Mouse (Mus musculus): ENCODE data around the gene Gbp3. TPM values are rescaled to one million over a fixed set of nuclear protein-coding genes. Genes with fewer than 3 reads are reported as not detected.

Gbp3 gene
- polyA plus RNA-seq, 1 experiment from 2014 or later: 1.8 TPM

DNA sequence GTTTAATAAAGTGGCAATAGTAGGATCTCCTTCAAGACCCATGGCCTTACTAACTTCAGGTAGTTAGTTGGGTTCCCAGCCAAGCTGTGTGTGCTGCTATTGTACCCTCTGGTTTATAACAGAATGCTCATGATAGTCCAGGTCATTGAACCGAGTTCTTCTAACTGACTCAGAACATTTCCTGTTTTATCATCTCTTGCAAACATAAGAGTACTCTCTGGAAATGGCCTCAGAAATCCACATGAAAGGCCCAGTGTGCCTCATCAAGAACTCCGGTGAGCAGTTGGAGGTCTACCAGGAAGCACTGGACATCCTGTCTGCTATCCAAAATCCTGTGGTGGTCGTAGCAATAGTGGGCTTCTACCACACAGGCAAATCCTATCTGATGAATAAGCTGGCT, 38.1 kb downstream of the Gbp3 start:
- H3K27ac ChIP-seq (ENCODE audit: low read depth): no peak overlapping the region
- WGBS: 80% methylated on average over 3 of the region's 3 CpGs
- no peak overlapping the region for H3K9ac ChIP-seq (ENCODE audit: low read length)
- H3K4me1 ChIP-seq (replicated peaks; ENCODE audit: control insufficient read depth, insufficient read depth, low read length): no peaks in the 10 kb centered on the region
- ATAC-seq (replicated peaks; ENCODE audit: low FRiP score, low TSS enrichment, low read depth): no peak
- no peak for DNase-seq (ENCODE audit: low spot score)
- H3K4me3 ChIP-seq (ENCODE audit: low read depth, low read length): no peak overlapping the region
- no peaks in the 10 kb centered on the region for H3K36me3 ChIP-seq (ENCODE audit: control insufficient read depth, insufficient read depth, low read length)
- no peak overlapping the region for H3K4me2 ChIP-seq (ENCODE audit: low read length)
- no peaks in the 10 kb centered on the region for H3K27me3 ChIP-seq (replicated peaks; ENCODE audit: control insufficient read depth, insufficient read depth, low read length)
- no peaks in the 10 kb centered on the region for H3K9me3 ChIP-seq (ENCODE audit: control insufficient read depth, low read length)

DNA sequence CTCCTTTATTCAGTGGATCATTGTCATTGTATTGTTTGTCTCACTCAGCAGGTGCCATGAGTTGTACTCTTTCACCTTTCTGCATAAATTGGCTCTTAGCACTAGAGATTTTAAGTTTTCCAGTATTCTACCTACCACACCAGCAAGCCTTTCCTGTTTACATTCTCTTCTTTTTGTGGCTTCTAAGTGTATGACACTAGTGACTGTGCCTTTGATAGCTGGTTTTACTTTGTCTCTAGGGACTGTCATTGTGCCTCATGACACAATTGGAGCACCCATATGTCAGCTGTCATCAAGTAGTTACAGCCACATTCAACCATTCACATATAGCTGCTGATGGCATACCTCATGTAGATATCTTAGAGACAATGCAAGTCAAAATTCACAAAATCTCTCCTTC, 41.8 kb downstream of the Gbp3 start:
- Histone ChIP-seq H3K4me1 (replicated peaks; ENCODE audit: control insufficient read depth, insufficient read depth, low read length) (no peaks in the 10 kb centered on the region), H3K36me3 (ENCODE audit: control insufficient read depth, insufficient read depth, low read length) (no peaks in the 10 kb centered on the region), H3K4me2 (ENCODE audit: low read length) (no peak overlapping the region), H3K27me3 (replicated peaks; ENCODE audit: control insufficient read depth, insufficient read depth, low read length) (no peaks in the 10 kb centered on the region), H3K9ac (ENCODE audit: low read length) (no peak overlapping the region), H3K27ac (ENCODE audit: low read depth) (no peak overlapping the region), H3K9me3 (ENCODE audit: control insufficient read depth, low read length) (no peaks in the 10 kb centered on the region), H3K4me3 (ENCODE audit: low read depth, low read length) (no peak overlapping the region)
- DNase-seq (ENCODE audit: low spot score) (no peak), ATAC-seq (replicated peaks; ENCODE audit: low FRiP score, low TSS enrichment, low read depth) (no peak)

DNA sequence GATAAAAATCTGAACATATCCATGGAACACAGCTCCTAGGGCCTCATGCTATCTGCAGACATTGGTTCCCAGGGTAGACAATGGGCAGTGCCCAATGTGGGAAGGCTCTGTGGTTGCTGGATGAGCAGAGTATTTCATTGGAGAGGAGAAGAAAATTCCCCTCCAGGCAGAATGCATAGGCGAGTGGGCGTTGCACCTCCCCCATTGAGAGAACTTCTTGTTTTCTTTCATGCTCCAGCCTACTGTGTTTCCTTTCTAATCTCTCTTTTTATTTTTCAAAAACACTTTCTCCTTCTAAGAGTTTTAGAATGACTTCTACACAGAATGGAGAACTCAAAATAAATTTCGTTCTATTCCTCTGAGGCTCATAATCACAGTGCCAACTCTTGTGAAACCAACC, 58.8 kb downstream of the Gbp3 start:
- Histone ChIP-seq H3K4me3 (ENCODE audit: low read depth, low read length) (no peak overlapping the region), H3K4me2 (ENCODE audit: low read length) (no peak overlapping the region), H3K9me3 (ENCODE audit: control insufficient read depth, low read length) (no peaks in the 10 kb centered on the region), H3K9ac (ENCODE audit: low read length) (no peak overlapping the region), H3K36me3 (ENCODE audit: control insufficient read depth, insufficient read depth, low read length) (no peaks in the 10 kb centered on the region), H3K27me3 (replicated peaks; ENCODE audit: control insufficient read depth, insufficient read depth, low read length) (no peaks in the 10 kb centered on the region), H3K4me1 (replicated peaks; ENCODE audit: control insufficient read depth, insufficient read depth, low read length) (no peaks in the 10 kb centered on the region), H3K27ac (ENCODE audit: low read depth) (no peak overlapping the region)
- DNase-seq (ENCODE audit: low spot score) (no peak), ATAC-seq (replicated peaks; ENCODE audit: low FRiP score, low TSS enrichment, low read depth) (no peak)
- 80% methylated on average over 3 of the region's 3 CpGs for WGBS

DNA sequence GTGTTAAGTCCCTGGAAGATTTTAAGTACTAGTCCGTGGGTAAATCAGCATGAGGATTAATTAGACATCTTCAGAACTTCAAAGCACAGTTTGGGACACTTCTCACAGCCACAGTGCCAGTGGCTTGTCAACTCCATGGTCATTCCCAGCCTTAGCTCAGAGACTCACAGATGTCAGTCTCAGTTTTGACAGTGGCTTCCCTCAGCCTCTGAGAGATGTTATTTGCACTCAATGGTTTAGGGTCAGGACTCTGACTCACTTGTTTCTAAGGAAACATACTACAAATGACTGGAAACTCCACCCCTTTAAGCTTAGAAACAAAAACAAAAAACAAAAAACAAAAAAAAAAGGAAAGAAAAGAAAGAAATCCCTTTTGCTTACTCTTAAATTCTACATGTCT, 59.8 kb downstream of the Gbp3 start:
- Histone ChIP-seq H3K27me3 (replicated peaks; ENCODE audit: control insufficient read depth, insufficient read depth, low read length) (no peaks in the 10 kb centered on the region), H3K4me1 (replicated peaks; ENCODE audit: control insufficient read depth, insufficient read depth, low read length) (no peaks in the 10 kb centered on the region), H3K4me3 (ENCODE audit: low read depth, low read length) (no peak overlapping the region), H3K9me3 (ENCODE audit: control insufficient read depth, low read length) (no peaks in the 10 kb centered on the region), H3K36me3 (ENCODE audit: control insufficient read depth, insufficient read depth, low read length) (no peaks in the 10 kb centered on the region), H3K27ac (ENCODE audit: low read depth) (no peak overlapping the region), H3K9ac (ENCODE audit: low read length) (no peak overlapping the region), H3K4me2 (ENCODE audit: low read length) (no peak overlapping the region)
- 58% methylated on average over 1 of the region's 1 CpGs for whole genome bisulfite sequencing
- no peak for ATAC-seq (replicated peaks; ENCODE audit: low FRiP score, low TSS enrichment, low read depth)
- no peak for DNase-seq (ENCODE audit: low spot score)

DNA sequence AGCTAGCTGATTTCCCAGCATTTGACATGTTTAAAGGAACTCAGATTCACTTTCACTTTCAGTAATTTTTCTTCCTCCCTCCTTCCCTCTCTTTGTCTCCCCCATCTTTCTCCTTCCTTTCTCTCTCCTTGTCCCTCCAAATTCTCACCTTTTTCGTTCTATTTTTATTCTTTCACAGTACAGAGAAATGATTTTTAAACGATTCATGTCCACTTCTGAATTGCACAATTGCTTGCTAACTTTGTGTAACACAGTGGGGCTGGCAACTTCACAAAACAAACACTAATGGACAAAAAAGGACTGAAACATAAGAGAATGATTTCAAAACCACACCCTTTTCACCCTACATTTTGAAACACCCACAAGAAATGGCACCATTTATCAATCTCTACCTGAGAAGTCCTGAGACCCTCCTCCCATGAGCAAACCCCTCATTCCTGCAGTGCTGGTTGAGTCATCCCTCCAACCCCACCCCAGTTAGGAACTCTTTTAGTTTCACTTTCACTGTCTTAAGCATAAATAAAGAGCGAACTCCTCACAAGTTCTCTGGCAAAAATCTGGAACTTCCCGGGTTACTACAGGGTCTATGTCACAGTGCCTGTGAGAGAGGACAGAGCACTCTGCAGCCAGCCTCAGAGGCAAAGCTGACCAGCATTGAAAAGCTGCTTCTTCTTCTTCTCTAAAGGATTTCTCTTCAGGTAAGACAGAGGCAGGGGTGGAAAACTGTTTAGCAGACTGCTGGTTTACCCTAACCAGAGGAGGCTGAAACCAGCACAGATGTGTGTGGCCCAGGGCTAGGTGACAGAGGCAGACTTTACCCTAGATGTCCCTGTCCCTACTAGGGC, 60.5 kb downstream of the Gbp3 start, which contains the start of gene Gbp2:
Gbp2 (plus strand) TSS at position 492 of the 845 bp plus-strand sequence.
- no peak within 1 kb of the TSS for H3K27ac ChIP-seq (ENCODE audit: low read depth)

DNA sequence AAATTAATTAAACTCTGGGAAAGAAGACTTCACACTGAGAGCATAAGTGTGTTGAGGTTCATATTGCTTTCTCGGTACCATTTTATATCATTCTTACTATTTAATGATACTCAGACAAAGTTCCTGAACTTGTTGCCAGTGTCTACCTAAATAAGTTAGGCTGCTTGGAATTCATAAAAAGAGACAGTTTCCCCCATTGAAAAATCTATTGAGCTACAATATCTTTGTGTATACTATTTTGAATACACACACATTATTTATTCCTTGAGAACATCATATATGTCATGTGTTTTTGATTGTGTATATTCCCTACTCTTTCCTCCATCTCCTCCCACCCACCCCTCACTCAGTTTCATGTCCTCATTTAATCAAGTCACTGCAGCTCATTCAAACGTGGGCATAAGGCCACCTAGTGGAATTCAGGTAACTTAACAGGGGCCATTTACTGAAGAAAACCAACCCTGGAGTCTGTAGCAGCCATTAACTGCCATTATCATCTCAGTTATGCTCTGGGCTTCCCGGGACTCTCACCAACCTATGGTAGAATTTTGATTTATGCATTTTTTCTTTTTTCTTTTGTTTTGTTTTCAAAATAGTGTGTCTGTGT, 61.2 kb downstream of the Gbp3 start:
- Histone ChIP-seq H3K4me2 (ENCODE audit: low read length) (peak overlapping the region; percentile 51), H3K4me1 (replicated peaks; ENCODE audit: control insufficient read depth, insufficient read depth, low read length) (no peaks in the 10 kb centered on the region), H3K27ac (ENCODE audit: low read depth) (no peak overlapping the region), H3K9me3 (ENCODE audit: control insufficient read depth, low read length) (no peaks in the 10 kb centered on the region), H3K36me3 (ENCODE audit: control insufficient read depth, insufficient read depth, low read length) (no peaks in the 10 kb centered on the region), H3K4me3 (ENCODE audit: low read depth, low read length) (no peak overlapping the region), H3K9ac (ENCODE audit: low read length) (no peak overlapping the region), H3K27me3 (replicated peaks; ENCODE audit: control insufficient read depth, insufficient read depth, low read length) (no peaks in the 10 kb centered on the region)
- no peak for ATAC-seq (replicated peaks; ENCODE audit: low FRiP score, low TSS enrichment, low read depth)
- DNase-seq (ENCODE audit: low spot score): no peak
- 53% methylated on average over 3 of the region's 3 CpGs for WGBS

More for the DNA sequence above, 60.5 kb downstream of the Gbp3 start, which contains the start of gene Gbp2:
- WGBS: 50% methylated on average over 4 of the region's 4 CpGs
- H3K4me2 ChIP-seq (ENCODE audit: low read length): peak within 1 kb of the TSS; percentile 51
- H3K9ac ChIP-seq (ENCODE audit: low read length): no peak within 1 kb of the TSS
- H3K4me3 ChIP-seq (ENCODE audit: low read depth, low read length): peak within 1 kb of the TSS; percentile 28
- H3K4me1 ChIP-seq (replicated peaks; ENCODE audit: control insufficient read depth, insufficient read depth, low read length): no peaks in the 10 kb centered on the region
- peak; percentile 58 for DNase-seq (ENCODE audit: low spot score)
- ATAC-seq (replicated peaks; ENCODE audit: low FRiP score, low TSS enrichment, low read depth): peak; percentile 27; the same call in 1 of the 2 replicates
- H3K9me3 ChIP-seq (ENCODE audit: control insufficient read depth, low read length): no peaks in the 10 kb centered on the region
- H3K27me3 ChIP-seq (replicated peaks; ENCODE audit: control insufficient read depth, insufficient read depth, low read length): no peaks in the 10 kb centered on the region
- no peaks in the 10 kb centered on the region for H3K36me3 ChIP-seq (ENCODE audit: control insufficient read depth, insufficient read depth, low read length)

Other genes starting within 250 kb of the Gbp3 start
- 30.5 and 33.2 TPM in 2 replicates for gene Pdlim5, start 164.3 kb upstream of the Gbp3 start, polyA plus RNA-seq (2014; fragmentation: Nextera tagmentation; extraction: Ambion mirVana)
- 0.09 and 0.27 TPM in 2 replicates for gene Gbp5, start 66.0 kb upstream of the Gbp3 start, polyA plus RNA-seq (2014; fragmentation: Nextera tagmentation; extraction: Ambion mirVana)
- 5.7 and 7.7 TPM in 2 replicates for gene Gbp7, start 29.7 kb upstream of the Gbp3 start, polyA plus RNA-seq (2014; fragmentation: Nextera tagmentation; extraction: Ambion mirVana)
- gene Gbp2b, start 34.8 kb downstream of the Gbp3 start, polyA plus RNA-seq (2014; fragmentation: Nextera tagmentation; extraction: Ambion mirVana): 0.20 and 0.28 TPM in 2 replicates
- gene Gbp2, start 60.6 kb downstream of the Gbp3 start, polyA plus RNA-seq (2014; fragmentation: Nextera tagmentation; extraction: Ambion mirVana): 3.1 and 5.9 TPM in 2 replicates
- gene Kyat3, start 141.0 kb downstream of the Gbp3 start, polyA plus RNA-seq (2014; fragmentation: Nextera tagmentation; extraction: Ambion mirVana): 19.3 and 20.5 TPM in 2 replicates
- 69.0 and 71.8 TPM in 2 replicates for gene Gtf2b, start 205.0 kb downstream of the Gbp3 start, polyA plus RNA-seq (2014; fragmentation: Nextera tagmentation; extraction: Ambion mirVana)